Mouse (Mus musculus) spleen, adult 18-20 months (tissue): ENCODE data around the gene Mkks.

Source experiments
- DNase-seq, 2 experiments: peaks; one replicate each; pipeline ENCODE4 v3.0.0; 2022; ENCODE audit warnings: mixed read lengths in 2 of 2

The Mkks gene

DNA sequence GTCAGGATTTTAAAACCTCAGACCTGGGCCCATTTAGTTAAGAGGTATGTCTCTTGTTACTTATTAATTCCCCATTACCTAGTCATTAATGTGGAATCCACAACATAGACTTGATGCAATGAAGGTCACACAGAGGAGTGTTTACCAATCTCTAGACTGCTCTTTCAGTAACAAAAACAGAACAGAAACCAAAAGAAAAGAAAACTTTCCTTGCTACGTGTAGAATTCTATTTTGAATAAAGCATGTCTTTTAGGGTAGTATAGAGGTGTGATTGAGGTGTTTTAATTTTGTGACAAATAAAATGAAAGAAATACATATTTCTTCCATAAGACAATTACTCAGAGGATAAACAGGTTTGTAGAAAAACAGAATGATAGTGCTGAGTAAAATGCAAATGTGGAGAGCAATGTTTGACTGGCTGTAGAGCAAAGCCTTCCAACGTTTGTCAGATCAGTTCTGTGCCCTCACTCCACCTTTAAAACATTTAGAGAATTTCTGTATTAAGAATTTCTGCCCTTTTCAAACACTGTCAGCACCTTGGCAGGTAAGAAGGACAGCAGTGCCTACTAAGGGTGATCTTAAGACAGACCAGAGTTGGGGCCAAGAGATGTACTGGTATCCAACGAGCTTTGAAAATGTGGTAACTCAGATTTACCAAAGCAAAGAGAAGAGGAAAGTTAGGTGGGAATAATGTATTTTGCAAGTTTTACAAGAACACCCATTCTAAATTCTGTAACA lies 57.0 kb downstream of the Mkks start:
- no peak for DNase-seq

DNA sequence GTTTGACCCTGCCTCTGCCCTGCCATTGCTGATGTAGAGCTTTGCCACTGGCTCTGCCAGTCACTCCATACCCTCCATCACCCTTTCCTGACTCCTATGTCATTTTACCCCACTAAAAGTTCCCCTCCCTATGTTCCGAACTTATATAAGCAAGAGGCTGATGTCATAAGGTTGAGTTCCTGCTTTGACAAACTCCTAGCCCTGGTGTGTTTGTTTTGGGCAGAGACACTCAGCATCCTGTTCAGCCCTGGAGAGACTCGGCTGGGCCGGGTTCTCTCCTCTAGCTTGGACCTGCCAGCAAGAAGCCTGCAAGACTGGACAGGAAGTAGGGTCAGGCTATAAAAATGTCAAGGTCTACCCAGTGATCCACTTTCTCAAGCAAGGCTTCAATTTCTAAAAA lies 58.3 kb downstream of the Mkks start:
- no peak for DNase-seq

DNA sequence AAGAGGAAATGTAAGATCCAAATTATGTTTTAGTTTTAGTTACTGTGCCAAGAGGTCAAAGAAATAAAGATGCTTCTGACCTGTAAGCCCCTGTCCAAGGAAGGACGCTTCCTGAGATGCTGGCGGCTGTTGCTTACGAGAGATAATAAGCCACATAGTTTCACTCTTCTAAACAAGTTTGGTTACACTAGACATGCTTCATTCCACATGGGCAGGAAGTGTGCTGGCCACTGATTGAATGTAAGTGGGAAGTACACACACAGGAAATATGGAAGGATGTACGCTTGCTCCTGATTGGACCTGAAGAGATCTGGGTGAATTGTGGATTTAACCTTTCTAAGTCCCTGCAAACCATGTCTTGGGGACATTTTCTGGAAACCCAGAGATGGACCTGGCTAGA lies 63.6 kb downstream of the Mkks start:
- DNase-seq: no peak
